Mouse (Mus musculus) spleen, adult 2 months (tissue): Measurements from ENCODE around the gene Sdad1.

Source experiments
- CTCF ChIP-seq: fragments of 200-500 bp; IDR thresholded peaks from 2 replicates; pipeline ENCODE4 v1.5.1; 2011; ENCODE audit warnings: mild to moderate bottlenecking, inconsistent platforms; ENCODE audit not compliant: insufficient read depth, insufficient read length, insufficient replicate concordance; ENCODE audit errors: extremely low read depth
- POLR2A ChIP-seq: fragments of 200-500 bp; IDR thresholded peaks from 2 replicates; pipeline ENCODE4 v1.6.1; 2011; ENCODE audit warnings: low read depth, low read length, inconsistent platforms

DNA sequence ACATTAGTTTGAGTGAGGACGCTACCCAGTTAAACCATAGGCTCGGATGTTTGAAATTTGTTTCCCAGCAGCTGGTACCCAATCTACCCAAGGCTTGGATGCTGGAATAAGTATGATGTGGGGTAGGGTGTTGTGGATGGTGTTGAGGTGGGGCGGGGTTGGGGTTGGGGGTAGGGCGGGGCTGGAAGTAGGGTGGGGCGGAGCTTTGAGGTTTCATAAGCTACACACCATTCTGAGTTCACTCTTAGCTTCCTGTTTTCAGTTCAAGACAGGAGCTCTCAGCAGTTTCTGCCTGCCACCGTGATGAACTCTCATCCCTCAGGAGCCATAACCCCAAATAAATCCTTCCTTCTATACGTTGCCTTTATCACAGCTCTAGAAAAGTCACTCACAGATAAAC, 7.8 kb upstream of the Sdad1 start:
- TF ChIP-seq POLR2A (no peak), CTCF (no peak)
